Mouse (Mus musculus) ES-Bruce4 (cell line): ENCODE results near the gene Clip4.

Source experiments
- CTCF ChIP-seq: IDR thresholded peaks from one replicate; pipeline ENCODE4 v1.8.1; 2011; ENCODE audit warnings: low read depth, low read length
- POLR2A ChIP-seq: IDR thresholded peaks from one replicate; pipeline ENCODE4 v1.8.1; 2011; ENCODE audit warnings: low read length; ENCODE audit not compliant: insufficient read depth

GRCm38 (mm10) chr17:71742935-71743334 is 25.3 kb upstream of the Clip4 start:
- no peak for TF ChIP-seq POLR2A
- TF ChIP-seq CTCF: no peak
